Mouse (Mus musculus) forebrain, embryonic 10.5 days (tissue): ENCODE data around the gene Tfr2. TPM values are rescaled to one million over a fixed set of nuclear protein-coding genes. Genes with fewer than 3 reads are reported as not detected.
A peak's percentile ranks its signal among the peaks of the same experiment; 100 is the strongest.

ENCODE experiments used
- DNase-seq: peaks from one replicate; pipeline ENCODE4 v3.0.0-alpha.2; 2017; ENCODE audit warnings: low spot score; ENCODE audit errors: extremely low spot score
- H3K27ac ChIP-seq: fragments of 300-500 bp; sonication (generic); 2 replicates; pipeline ENCODE4 v1.5.1; 2016; ENCODE audit warnings: mild to moderate bottlenecking
- H3K27me3 ChIP-seq: fragments of 300-500 bp; sonication (generic); 2 replicates; pipeline ENCODE4 v1.6.1; 2016; ENCODE audit warnings: mild to moderate bottlenecking; ENCODE audit not compliant: poor library complexity, severe bottlenecking
- H3K36me3 ChIP-seq: fragments of 300-500 bp; sonication (generic); replicated peaks from 2 replicates; pipeline ENCODE4 v1.6.1; 2016; ENCODE audit warnings: mild to moderate bottlenecking, moderate library complexity
- H3K4me1 ChIP-seq: fragments of 300-500 bp; sonication (generic); 2 replicates; pipeline ENCODE4 v1.6.1; 2016
- H3K4me3 ChIP-seq: fragments of 300-500 bp; sonication (generic); 2 replicates; pipeline ENCODE4 v1.5.1; 2016; ENCODE audit warnings: mild to moderate bottlenecking, moderate library complexity
- H3K9me3 ChIP-seq: fragments of 300-500 bp; sonication (generic); 2 replicates; pipeline ENCODE4 v1.6.1; 2016; ENCODE audit warnings: mild to moderate bottlenecking, moderate library complexity
- WGBS: fragments of 180-500 bp; shearing (Covaris S2); methylation state at CpG from one replicate; pipeline ENCODE4 v1.1.7; 2016; 5-methylcytosine and 5-hydroxymethylcytosine counted together
- polyA plus RNA-seq: library from polyadenylated mRNA; unstranded; fragments of >200 nt; fragmentation: Nextera tagmentation; extraction: Ambion mirVana; gene quantifications from 2 replicates; pipeline ENCODE4 v1.2.1, GENCODE M21; 2016

Gene Tfr2
- polyA plus RNA-seq, 1 experiment from 2014 or later, result 2.5 TPM

DNA sequence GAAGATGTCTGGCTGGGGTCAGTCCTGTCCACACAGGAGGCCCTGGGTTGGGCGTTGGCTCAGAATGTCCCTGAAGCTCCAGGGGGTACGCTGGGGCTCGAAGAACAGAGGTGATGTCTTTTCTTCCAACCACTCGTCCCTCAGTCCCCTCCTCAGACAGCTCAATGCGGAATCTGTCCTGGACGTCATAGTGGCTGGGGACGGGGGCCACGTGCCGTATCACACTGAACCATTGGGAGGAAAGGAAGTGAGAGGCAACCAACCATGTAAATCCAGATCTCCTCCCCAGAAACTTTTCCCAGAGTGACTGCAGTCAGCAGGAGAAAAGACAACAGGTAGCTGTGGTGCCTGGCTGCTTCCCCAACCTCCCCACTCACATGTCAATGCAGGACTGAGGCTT lies 30.0 kb downstream of the Tfr2 start:
- H3K4me3 ChIP-seq, result peak overlapping the region; percentile 70
- 72% methylated on average over 9 of the region's 9 CpGs for WGBS
- DNase-seq, result no peak
- H3K36me3 ChIP-seq, result peaks cover 17% of the 10 kb centered on the region
- peak overlapping the region; percentile 97; the same call in 1 of the 2 replicates for H3K27ac ChIP-seq
- peaks cover 53% of the 10 kb centered on the region for H3K4me1 ChIP-seq
- no peaks in the 10 kb centered on the region for H3K9me3 ChIP-seq
- H3K27me3 ChIP-seq, result no peaks in the 10 kb centered on the region

DNA sequence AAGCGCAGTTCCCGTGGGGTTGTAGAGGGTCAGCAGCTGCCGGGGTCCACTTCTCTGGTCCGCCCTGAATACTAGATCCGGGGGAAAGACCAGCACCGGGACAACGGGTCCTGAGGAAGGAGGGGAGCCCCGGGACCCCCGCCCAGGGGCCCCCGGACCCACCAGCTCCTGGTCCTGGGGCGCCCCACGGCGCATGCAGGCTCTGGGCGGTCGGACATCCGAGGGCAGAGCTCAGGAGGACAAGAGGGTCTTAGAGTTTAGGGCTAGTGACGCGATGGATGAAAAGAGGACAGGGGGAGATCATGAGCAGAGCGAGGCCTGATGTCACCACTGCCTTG lies 30.6 kb downstream of the Tfr2 start:
- no peaks in the 10 kb centered on the region for H3K9me3 ChIP-seq
- WGBS, result 4% methylated on average over 19 of the region's 19 CpGs
- no peak for DNase-seq
- peak overlapping the region; percentile 97 for H3K27ac ChIP-seq
- H3K36me3 ChIP-seq, result peaks cover 21% of the 10 kb centered on the region
- peak overlapping the region; percentile 70 for H3K4me3 ChIP-seq
- H3K27me3 ChIP-seq, result no peaks in the 10 kb centered on the region
- H3K4me1 ChIP-seq, result peaks cover 53% of the 10 kb centered on the region

DNA sequence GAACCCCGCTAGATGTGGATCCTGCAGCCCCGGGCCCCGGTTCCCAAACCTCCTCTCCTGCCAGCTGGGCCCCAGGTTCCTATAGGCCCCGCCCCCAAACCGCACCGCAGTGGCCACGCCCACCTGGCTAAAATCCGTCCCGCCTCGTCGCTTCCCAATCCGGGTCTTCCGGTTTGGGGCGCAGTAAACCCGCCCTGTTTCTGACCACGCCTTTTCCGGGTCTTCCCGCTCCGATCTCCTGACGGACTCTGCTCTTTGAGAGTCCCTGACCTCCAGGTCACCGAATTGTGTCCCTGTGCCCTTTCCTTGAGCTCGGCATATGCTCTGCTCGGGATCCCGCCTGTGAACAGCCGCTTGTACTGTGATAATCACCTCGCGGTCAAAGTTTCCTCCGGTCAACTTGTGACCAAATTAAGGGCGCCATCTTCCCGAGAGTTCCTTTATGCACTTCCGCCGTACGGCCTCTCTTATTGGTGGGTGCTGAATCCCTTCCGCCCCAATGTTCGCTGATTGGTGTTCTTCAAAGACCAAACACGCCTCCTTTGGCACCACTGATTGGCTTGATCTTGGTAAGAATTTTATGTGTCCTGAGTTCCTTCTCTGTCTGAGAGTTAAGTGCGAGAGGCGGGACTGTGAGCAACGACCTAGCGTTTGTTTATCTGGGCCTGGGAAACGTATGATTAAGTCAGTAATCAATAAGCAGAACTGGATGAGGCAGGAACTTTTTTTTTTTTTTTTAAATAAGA lies 31.2 kb downstream of the Tfr2 start, which contains the start of gene Mospd3:
Mospd3 (minus strand) TSS at position 440 of the 746 bp plus-strand sequence.
- peak; percentile 95 for DNase-seq
- Histone ChIP-seq H3K27ac (peak within 1 kb of the TSS; percentile 97), H3K4me3 (peak within 1 kb of the TSS; percentile 70), H3K36me3 (peaks cover 27% of the 10 kb centered on the region), H3K27me3 (no peaks in the 10 kb centered on the region), H3K9me3 (no peaks in the 10 kb centered on the region), H3K4me1 (peaks cover 53% of the 10 kb centered on the region)
- WGBS, result under 1% methylated on average over 41 of the region's 41 CpGs

DNA sequence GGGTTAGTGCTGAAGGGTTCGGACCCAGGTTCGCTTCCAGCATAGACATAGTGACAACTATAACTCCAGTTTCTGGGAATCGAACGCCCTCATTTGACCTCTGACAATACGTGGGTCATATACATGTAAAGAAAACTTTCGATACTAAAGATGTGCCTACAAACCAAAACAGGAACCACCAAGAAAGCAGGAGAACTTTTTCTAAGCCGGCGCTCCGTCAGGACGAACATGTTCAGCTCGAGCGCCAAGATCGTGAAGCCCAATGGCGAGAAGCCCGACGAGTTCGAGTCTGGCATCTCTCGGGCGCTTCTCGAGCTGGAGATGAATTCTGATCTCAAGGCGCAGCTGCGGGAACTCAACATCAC lies 31.7 kb downstream of the Tfr2 start:
- no peak for DNase-seq
- peaks cover 32% of the 10 kb centered on the region for H3K36me3 ChIP-seq

DNA sequence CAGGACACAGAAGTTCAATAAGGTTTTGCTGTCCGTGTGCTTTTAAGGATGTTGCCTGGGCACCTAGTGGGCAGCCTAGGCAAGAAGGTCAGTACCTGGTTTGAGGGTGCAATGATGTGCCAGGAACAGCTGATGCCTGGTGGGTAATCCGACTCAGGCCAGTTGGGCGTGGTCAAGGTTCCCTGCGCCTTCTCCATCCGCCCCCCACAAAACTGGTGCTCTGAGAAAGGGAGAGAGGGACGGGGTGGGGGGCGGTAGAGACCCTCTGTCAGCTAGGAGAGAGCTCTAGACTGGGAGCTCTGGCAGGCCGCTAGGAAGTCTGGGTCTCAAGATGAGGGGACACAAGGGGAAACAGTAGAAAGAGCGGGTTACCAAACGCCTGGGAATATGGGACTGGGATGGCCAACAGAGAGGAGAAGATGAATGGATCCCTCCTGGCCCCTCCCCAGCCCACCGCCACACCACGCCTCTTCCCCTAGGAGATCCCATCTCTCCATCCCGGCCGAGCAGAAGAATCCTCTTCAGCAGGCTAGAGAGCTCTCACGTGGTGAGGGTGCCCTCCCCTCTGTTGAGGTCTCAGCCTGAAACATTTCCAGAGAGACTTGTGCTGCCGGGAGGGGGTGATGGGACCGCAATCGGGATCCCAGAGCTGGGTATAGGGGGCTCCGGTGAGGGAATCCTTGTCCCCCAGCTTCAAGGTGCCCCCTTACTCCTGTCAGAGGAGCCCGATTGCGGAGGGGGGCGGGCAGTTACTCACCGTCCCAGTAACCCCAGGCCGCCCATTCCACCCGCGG lies 38.4 kb downstream of the Tfr2 start:
- H3K4me1 ChIP-seq, result peaks cover 68% of the 10 kb centered on the region

More for the DNA sequence above, 31.7 kb downstream of the Tfr2 start:
- H3K4me1 ChIP-seq, result peaks cover 53% of the 10 kb centered on the region
- peak overlapping the region; percentile 70 for H3K4me3 ChIP-seq
- WGBS, result under 1% methylated on average over 22 of the region's 22 CpGs
- no peaks in the 10 kb centered on the region for H3K9me3 ChIP-seq
- H3K27ac ChIP-seq, result peak overlapping the region; percentile 97
- no peaks in the 10 kb centered on the region for H3K27me3 ChIP-seq

DNA sequence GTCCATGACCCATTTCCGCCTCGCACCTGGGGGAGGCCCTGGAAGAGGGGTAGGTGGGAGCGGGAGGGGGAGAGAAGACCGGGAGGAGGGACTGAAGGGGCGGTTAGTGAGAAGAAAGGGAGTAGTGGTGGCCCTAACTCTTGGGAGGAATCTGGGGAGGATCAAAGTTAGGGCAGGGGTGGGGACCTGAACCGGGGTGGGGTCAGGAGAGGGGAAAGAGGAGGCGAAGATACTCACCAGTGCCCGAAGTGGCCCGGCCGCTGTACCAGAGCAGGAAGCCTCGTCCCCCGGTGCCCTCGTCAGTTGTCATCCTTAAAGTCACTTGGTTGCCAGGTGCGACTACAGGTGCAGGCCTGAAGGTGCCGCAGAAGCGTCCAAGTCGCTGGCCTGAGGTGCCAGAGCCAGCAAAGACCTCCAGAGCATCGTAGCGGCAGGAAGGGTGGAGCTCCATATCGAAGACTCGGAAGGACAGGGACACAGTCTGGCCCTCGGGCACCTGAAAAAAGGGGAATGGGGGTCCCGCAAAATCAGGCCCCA lies 39.1 kb downstream of the Tfr2 start:
- H3K4me1 ChIP-seq, result peaks cover 68% of the 10 kb centered on the region
- DNase-seq, result no peak
- H3K27ac ChIP-seq, result peak overlapping the region; percentile 62
- H3K4me3 ChIP-seq, result peak overlapping the region; percentile 42
- peaks cover 30% of the 10 kb centered on the region for H3K36me3 ChIP-seq
- 12% methylated on average over 23 of the region's 23 CpGs for WGBS
- H3K9me3 ChIP-seq, result no peaks in the 10 kb centered on the region
- peaks cover 34% of the 10 kb centered on the region for H3K27me3 ChIP-seq

More for the DNA sequence above, 38.4 kb downstream of the Tfr2 start:
- Histone ChIP-seq H3K27ac (peak overlapping the region; percentile 62), H3K4me3 (peak overlapping the region; percentile 42), H3K36me3 (peaks cover 30% of the 10 kb centered on the region), H3K9me3 (no peaks in the 10 kb centered on the region), H3K27me3 (peaks cover 34% of the 10 kb centered on the region)
- DNase-seq, result no peak
- WGBS, result 11% methylated on average over 26 of the region's 26 CpGs

DNA sequence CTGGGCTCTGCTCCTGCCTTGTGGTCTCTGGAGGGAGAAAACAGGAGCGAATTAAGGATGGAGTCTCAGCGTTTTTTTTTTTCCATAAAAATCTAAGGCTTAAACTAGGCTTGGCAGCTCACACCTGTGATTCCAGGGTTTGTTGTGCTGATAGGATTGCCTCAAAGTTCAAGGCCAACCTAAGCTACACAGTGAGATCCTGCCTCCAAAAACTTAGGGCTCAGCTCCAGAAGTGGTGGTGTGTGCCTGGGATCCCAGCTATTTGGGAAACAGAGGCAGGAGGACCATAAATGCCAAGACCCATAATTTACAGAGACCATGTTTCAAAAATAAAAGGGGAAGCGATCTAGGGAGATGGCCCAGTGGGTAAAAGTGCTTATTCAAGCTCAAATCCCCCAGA lies 39.7 kb downstream of the Tfr2 start:
- Histone ChIP-seq H3K27me3 (peaks cover 34% of the 10 kb centered on the region), H3K4me3 (peak overlapping the region; percentile 42; the same call in 1 of the 2 replicates), H3K4me1 (peaks cover 70% of the 10 kb centered on the region), H3K9me3 (no peaks in the 10 kb centered on the region), H3K36me3 (peaks cover 27% of the 10 kb centered on the region), H3K27ac (no peak overlapping the region; the same call in 1 of the 2 replicates)
- DNase-seq, result no peak
- 56% methylated on average over 3 of the region's 3 CpGs for WGBS

DNA sequence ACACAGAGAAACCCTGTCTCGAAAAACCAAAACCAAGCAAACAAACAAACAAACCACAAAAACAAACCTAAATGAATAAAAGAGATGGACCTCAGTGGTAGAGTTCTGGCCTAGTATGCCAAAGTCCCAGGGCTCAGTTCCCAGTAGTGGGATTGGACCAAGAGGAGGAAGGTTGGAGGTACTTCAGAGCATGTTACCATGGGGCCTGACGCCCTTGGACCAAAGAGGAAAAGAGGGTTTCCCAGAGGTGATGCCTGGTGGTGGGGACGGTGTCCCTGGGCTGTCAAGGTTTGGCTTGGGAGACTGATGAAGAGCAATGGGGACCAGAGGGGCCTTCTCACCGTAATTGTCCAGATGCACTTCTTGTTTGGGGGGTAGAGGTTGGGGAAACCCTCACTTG lies 40.4 kb downstream of the Tfr2 start:
- peak overlapping the region; percentile 40 for H3K4me3 ChIP-seq
- peaks cover 70% of the 10 kb centered on the region for H3K4me1 ChIP-seq
- H3K27ac ChIP-seq, result peak overlapping the region; percentile 84
- H3K36me3 ChIP-seq, result peaks cover 25% of the 10 kb centered on the region
- no peak for DNase-seq
- WGBS, result 69% methylated on average over 4 of the region's 4 CpGs
- H3K9me3 ChIP-seq, result no peaks in the 10 kb centered on the region
- peaks cover 34% of the 10 kb centered on the region for H3K27me3 ChIP-seq

DNA sequence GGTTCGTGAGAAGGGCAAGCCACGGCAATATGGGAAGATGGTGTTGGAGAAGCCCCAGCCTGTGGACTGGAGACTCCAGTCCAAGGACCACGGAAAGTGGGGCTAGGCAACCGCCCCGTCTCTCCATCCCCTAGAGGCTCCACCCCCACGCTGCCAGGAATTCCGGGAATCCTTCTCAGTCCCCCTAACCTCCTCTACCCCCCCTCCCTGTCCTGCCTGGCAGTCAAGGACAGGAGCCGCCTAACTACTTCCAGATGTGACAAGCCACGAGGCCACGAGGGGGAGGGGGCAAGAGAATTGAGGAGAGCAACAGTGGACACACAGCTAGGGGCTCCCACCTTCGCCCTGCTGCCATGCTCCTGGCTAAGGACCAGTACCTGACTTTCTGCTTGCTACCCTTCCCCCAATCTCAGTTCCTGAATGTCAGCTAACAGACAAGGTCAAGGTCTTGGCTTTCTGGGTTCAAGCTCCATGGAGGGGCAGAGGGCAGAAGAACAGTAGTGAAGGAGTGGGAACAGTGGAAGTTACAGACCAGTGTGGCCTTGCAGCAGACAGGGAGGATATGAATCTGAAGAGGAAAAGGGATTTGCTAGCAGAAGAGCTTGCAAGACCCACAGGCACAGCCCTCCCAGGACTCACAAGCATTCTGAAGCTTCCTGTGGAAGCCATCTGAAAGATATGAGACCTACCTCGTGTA lies 41.1 kb downstream of the Tfr2 start:
- H3K27me3 ChIP-seq, result peaks cover 34% of the 10 kb centered on the region
- peak overlapping the region; percentile 40 for H3K4me3 ChIP-seq
- H3K4me1 ChIP-seq, result peaks cover 70% of the 10 kb centered on the region

DNA sequence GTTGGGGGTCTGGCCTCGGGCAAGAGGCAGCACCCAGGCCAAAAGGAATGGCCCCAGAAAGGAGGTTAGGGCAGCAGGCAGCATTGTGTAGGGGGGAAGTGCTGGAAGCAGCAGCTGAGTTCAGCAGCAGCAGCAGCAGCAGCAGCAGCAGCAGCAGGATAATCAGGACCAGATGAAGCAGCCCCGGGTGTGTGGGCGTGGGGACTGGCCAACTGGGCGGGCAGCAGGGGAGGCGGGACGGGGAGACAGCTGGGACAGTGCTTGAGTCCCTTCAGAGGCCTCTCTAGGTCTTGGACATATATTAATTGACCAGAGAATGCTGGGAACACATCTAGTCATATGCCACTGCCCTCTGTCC lies 41.6 kb downstream of the Tfr2 start:
- Histone ChIP-seq H3K4me1 (peaks cover 70% of the 10 kb centered on the region), H3K27me3 (peaks cover 34% of the 10 kb centered on the region), H3K36me3 (peaks cover 13% of the 10 kb centered on the region), H3K9me3 (no peaks in the 10 kb centered on the region), H3K27ac (peak overlapping the region; percentile 84), H3K4me3 (peak overlapping the region; percentile 40)
- WGBS, result 25% methylated on average over 6 of the region's 6 CpGs
- DNase-seq, result peak; percentile 56

More for the DNA sequence above, 41.1 kb downstream of the Tfr2 start:
- no peaks in the 10 kb centered on the region for H3K9me3 ChIP-seq
- H3K27ac ChIP-seq, result peak overlapping the region; percentile 84
- peaks cover 19% of the 10 kb centered on the region for H3K36me3 ChIP-seq
- 13% methylated on average over 12 of the region's 12 CpGs for WGBS
- DNase-seq, result peak; percentile 74

DNA sequence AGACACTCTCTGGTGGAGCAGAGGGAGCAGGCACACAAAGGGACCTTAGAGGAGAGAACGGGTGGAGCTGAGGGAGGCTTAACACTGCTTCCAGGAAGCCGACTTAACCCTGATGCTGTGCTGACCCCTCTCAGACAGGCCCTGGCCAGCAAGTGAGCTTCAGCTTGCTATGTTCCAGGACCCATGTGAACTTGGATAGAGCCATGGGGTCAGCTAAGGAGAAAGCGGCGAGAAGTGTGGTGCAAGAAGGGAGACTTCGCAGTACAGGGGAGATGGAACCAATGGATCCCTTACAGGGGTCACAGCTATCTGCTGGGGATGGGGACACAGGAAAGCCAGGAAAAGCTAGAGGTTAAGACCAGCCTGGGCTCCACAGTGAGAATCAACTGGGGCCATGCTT lies 43.4 kb downstream of the Tfr2 start:
- Histone ChIP-seq H3K27me3 (peaks cover 18% of the 10 kb centered on the region), H3K36me3 (no peaks in the 10 kb centered on the region), H3K27ac (peak overlapping the region; percentile 84), H3K4me3 (no peak overlapping the region), H3K9me3 (no peaks in the 10 kb centered on the region), H3K4me1 (peaks cover 60% of the 10 kb centered on the region)
- 63% methylated on average over 5 of the region's 5 CpGs for WGBS
- DNase-seq, result no peak

DNA sequence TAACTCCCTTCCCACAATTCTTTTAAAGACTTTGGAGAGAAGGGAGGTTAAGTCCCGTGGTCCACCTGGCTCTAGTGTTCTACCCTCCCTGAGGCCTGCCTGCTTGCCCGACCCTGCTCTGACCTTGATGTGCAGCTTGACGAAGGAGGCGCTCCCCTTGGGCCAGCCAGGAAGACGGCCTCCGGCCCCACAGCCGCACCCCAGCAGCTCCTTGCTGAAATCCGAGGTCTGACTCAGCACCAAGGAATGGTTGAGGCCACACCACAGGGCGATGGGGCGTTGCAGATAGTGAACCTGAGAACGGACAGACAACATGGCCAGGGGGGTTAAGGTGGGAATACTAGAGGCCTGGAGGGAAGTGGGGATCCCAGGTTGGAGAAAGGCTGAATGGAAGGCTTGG lies 43.9 kb downstream of the Tfr2 start, which contains the start of gene Pcolce:
Pcolce (minus strand) TSS at position 235 of the 400 bp plus-strand sequence.
- Histone ChIP-seq H3K4me1 (peaks cover 56% of the 10 kb centered on the region), H3K27me3 (peaks cover 13% of the 10 kb centered on the region), H3K36me3 (no peaks in the 10 kb centered on the region), H3K4me3 (no peak within 1 kb of the TSS), H3K27ac (peak within 1 kb of the TSS; percentile 84), H3K9me3 (no peaks in the 10 kb centered on the region)
- WGBS, result 64% methylated on average over 11 of the region's 11 CpGs
- no peak for DNase-seq
